Mouse (Mus musculus) forebrain, postnatal 0 days (tissue): ENCODE measurements around the gene Ptprs. TPM values are rescaled to one million over a fixed set of nuclear protein-coding genes. Genes with fewer than 3 reads are reported as not detected.

Experiments used
- ATAC-seq: fragments of 200-750 bp; cut with Nextera tagmentation; 2 replicates; pipeline ENCODE4 v1.8.0; 2017; ENCODE audit warnings: mild to moderate bottlenecking, moderate library complexity
- DNase-seq: peaks from one replicate; pipeline ENCODE4 v3.0.0-alpha.2; 2015
- H3K27ac ChIP-seq: fragments of 300-500 bp; sonication (generic); 2 replicates; pipeline ENCODE4 v1.5.1; 2014; ENCODE audit warnings: low read depth, mild to moderate bottlenecking, antibody characterized with exemption, low read length, moderate library complexity, mixed read lengths
- H3K27me3 ChIP-seq: fragments of 300-500 bp; sonication (generic); 2 replicates; pipeline ENCODE4 v1.6.1; 2014; ENCODE audit warnings: mild to moderate bottlenecking, low read length, mixed read lengths; ENCODE audit not compliant: insufficient read depth
- H3K36me3 ChIP-seq: fragments of 300-500 bp; sonication (generic); 2 replicates; pipeline ENCODE4 v1.6.1; 2014; ENCODE audit warnings: mild to moderate bottlenecking, moderate library complexity; ENCODE audit not compliant: insufficient read depth
- H3K4me1 ChIP-seq: fragments of 300-500 bp; sonication (generic); 2 replicates; pipeline ENCODE4 v1.6.1; 2014; ENCODE audit warnings: antibody characterized with exemption; ENCODE audit not compliant: insufficient read depth
- H3K4me2 ChIP-seq: fragments of 300-500 bp; sonication (generic); 2 replicates; pipeline ENCODE4 v1.6.1; 2014; ENCODE audit warnings: low read depth, mild to moderate bottlenecking, moderate library complexity
- H3K4me3 ChIP-seq: fragments of 300-500 bp; sonication (generic); 2 replicates; pipeline ENCODE4 v1.5.1; 2014; ENCODE audit warnings: low read depth, low read length, mixed read lengths
- H3K9ac ChIP-seq: fragments of 300-500 bp; sonication (generic); 2 replicates; pipeline ENCODE4 v1.6.1; 2014; ENCODE audit warnings: mild to moderate bottlenecking
- H3K9me3 ChIP-seq: fragments of 300-500 bp; sonication (generic); 2 replicates; pipeline ENCODE4 v1.6.1; 2016; ENCODE audit warnings: low read length
- CTCF ChIP-seq: sonication (generic); IDR thresholded peaks from 2 replicates; pipeline ENCODE4 v1.5.1; 2016; ENCODE audit warnings: antibody characterized with exemption, control low read depth, low read depth
- WGBS: fragments of 180-500 bp; shearing (Covaris S2); extraction: QIAGEN DNeasy Blood & Tissue Kit; methylation state at CpG from one replicate; pipeline ENCODE4 v1.1.7; 2014; 5-methylcytosine and 5-hydroxymethylcytosine counted together
- polyA plus RNA-seq: library from polyadenylated mRNA; unstranded; fragments of >200 nt; fragmentation: Nextera tagmentation; extraction: Ambion mirVana; gene quantifications from 2 replicates; pipeline ENCODE4 v1.2.1, GENCODE M21; 2015
- total RNA-seq: library from RNA; depleted of rRNA; stranded (reverse); fragments of >200 nt; gene quantifications from 2 replicates; pipeline ENCODE4 v1.2.3, GENCODE M21; 2014

Gene Ptprs
- total and polyA plus RNA-seq, 2 experiments from 2014 or later: 250 to 711 TPM

DNA sequence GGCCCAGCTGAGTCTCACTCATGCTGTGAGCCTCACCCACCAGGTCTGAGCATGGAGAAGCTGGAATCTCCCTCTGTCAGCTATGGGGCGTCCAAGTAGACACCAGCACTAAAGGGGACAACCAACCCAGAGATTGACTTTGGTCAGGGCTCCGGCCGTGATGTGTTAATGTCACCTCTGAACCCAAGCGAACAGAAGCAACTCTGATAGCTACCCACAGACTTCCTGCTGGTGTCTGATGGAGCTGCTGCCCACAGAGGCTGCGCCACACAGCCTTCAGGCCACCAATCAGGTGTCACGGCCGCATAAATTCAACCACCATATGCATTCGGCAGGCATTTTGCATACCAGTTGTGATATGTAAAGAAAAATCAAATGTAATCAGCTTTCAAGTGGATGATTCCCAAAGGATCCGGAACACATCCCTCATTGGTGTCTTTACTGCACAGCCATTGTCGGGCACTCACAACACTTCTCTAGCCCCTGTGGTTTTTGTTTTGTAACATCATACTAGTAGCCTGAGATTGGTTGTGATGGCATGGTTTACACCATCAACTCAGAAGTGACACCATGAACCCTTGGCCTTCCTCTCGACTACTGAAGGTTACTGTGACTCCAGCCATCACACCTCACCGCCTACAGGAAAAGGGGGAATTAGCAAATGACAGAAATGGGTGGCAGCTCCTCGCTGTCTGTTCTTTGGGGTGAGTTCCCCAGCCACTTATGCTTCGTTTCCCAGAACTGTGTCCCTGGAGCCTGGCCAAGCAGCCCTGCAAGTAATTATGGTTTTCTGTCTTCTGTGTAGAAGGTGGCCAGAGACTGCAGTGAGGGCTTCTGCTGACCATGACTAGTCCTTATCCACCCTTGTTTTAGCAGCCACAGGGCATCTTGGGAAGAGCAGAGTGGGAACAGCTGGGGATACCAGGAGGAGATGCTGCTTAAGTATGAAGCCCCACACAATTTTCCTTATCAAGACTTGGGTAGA lies 70.1 kb downstream of the Ptprs start:
- Histone ChIP-seq H3K9ac (no peak overlapping the region), H3K27ac (peak overlapping the region; percentile 74), H3K27me3 (no peaks in the 10 kb centered on the region), H3K9me3 (no peaks in the 10 kb centered on the region), H3K36me3 (peaks cover 40% of the 10 kb centered on the region), H3K4me3 (no peak overlapping the region), H3K4me1 (peaks cover 5% of the 10 kb centered on the region; the same call in 1 of the 2 replicates), H3K4me2 (no peak overlapping the region)
- TF ChIP-seq CTCF: no peak
- DNase-seq: peak; percentile 51
- peak; percentile 17; the same call in 1 of the 2 replicates for ATAC-seq
- 74% methylated on average over 14 of the region's 14 CpGs for WGBS

DNA sequence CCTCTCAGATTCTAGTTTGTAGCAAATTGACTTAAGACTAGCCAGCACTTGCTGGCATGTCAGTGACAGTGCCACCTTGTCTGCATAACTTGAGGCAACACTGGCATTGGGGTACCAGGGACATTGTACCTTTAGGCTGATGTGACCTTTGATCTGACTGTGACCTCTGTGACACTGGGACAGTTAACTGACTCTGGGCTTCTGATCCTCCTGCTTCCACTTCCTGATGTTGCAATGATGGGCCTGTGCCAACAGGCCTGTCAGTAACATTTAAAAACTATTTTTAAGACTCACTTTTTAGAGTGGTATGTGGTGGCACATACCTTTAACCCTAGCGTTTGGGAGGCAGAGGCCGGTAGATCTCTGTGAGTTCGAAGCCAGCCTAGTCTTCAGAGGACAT lies 70.9 kb downstream of the Ptprs start:
- Histone ChIP-seq H3K4me3 (no peak overlapping the region), H3K27me3 (no peaks in the 10 kb centered on the region), H3K9ac (no peak overlapping the region), H3K27ac (no peak overlapping the region), H3K9me3 (no peaks in the 10 kb centered on the region), H3K4me1 (peaks cover 5% of the 10 kb centered on the region; the same call in 1 of the 2 replicates), H3K4me2 (no peak overlapping the region), H3K36me3 (peaks cover 42% of the 10 kb centered on the region)
- ATAC-seq: no peak
- 94% methylated on average over 3 of the region's 3 CpGs for WGBS
- DNase-seq: no peak
- no peak for TF ChIP-seq CTCF

DNA sequence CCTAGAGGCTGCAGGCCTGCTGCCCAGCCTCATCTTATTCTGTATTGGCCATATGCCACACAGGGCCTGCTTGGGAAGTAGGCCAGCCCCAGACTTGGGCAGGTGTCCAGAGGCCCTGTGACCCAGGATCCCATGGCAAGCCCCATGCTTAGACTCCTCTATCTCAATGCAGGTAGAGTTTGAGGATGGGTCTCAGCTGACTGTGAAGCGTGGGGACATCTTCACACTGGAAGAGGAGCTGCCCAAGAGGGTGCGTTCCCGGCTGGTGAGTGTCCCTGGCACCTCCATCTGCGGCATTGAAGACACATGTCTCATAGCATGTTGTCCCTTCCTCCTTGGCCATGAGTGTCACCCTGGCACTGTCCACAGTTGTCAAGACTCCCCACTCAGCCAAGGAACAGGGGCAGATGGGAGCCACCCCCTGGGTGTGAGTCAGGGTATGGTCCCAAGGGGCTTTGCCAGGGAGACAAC lies 75.2 kb downstream of the Ptprs start:
- WGBS: 95% methylated on average over 4 of the region's 4 CpGs
- Histone ChIP-seq H3K4me3 (no peak overlapping the region), H3K9me3 (no peaks in the 10 kb centered on the region), H3K4me1 (no peaks in the 10 kb centered on the region), H3K27me3 (no peaks in the 10 kb centered on the region), H3K4me2 (no peak overlapping the region), H3K27ac (no peak overlapping the region), H3K9ac (no peak overlapping the region), H3K36me3 (peaks cover 80% of the 10 kb centered on the region)
- ATAC-seq (0 out of 2 replicates have a peak, but pooled peaks have one; percentile 6), DNase-seq (no peak)
- TF ChIP-seq CTCF: no peak

DNA sequence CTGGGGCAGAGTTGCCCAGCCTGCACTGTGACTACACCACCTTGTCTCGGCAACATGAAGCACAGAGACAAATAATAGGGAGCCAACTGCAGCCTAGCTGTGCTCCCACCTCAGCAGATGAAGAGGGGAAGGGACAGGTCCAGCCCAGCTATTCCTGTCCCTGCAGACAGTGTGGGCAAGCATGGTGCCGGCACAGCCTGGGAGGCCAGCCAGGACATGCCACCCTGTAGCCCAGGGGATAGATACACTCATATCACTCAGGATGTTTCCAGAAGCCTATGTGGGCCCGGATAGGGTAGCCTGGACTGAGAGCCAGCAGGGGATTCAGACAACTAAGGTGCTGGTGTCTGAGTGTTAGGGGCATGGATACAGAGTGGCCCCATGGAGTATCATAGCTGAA lies 76.1 kb downstream of the Ptprs start:
- ATAC-seq: no peak
- Histone ChIP-seq H3K27ac (no peak overlapping the region), H3K4me3 (no peak overlapping the region), H3K27me3 (no peaks in the 10 kb centered on the region), H3K4me1 (no peaks in the 10 kb centered on the region), H3K9me3 (no peaks in the 10 kb centered on the region), H3K4me2 (no peak overlapping the region), H3K36me3 (peaks cover 89% of the 10 kb centered on the region), H3K9ac (no peak overlapping the region)
- TF ChIP-seq CTCF: no peak
- DNase-seq: no peak
- 85% methylated on average over 3 of the region's 3 CpGs for WGBS

DNA sequence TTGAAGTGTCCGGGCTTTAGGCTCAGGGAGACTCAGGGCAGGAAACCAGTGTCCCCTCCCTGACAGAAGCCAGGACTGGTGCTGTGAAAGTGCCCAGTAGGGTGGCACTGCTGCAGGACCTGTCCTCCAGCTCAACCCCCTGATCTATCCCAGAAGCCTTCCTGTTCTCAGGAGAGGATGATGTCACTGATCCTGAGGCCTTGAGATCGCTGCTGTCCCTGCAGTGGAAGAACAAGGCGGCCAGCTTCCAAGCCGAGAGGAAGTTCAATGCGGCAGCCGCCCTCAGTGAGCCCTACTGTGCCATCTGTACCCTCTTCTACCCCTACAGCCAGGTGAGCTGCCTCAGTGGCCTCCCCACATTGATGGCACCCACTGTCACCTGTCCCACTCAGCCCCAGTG lies 80.2 kb downstream of the Ptprs start:
- H3K4me2 ChIP-seq: no peak overlapping the region
- no peak overlapping the region for H3K9ac ChIP-seq
- no peaks in the 10 kb centered on the region for H3K9me3 ChIP-seq
- no peak for ATAC-seq
- H3K36me3 ChIP-seq: peaks cover 97% of the 10 kb centered on the region
- DNase-seq: no peak
- no peaks in the 10 kb centered on the region for H3K27me3 ChIP-seq
- TF ChIP-seq CTCF: no peak
- no peaks in the 10 kb centered on the region for H3K4me1 ChIP-seq
- no peak overlapping the region for H3K4me3 ChIP-seq
- no peak overlapping the region for H3K27ac ChIP-seq
- WGBS: 89% methylated on average over 6 of the region's 6 CpGs

DNA sequence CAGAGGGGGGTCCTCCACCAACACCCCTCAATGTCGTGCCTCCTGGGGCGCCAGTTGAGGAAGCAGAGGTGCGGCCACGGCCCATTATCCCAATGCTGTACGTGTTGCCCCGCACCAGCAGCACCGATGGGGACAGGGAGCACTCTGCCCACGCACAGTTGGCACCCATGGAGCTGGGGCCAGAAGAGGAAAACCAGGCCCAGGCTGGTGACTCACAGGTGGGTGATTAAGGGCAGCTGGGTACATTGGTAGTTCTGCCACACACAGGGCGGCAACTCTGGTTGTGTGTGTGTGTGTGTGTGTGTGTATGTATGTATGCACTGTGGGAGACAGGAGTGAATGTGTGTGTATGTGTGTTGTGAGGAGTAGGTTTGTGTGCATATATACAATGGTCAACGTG lies 82.4 kb downstream of the Ptprs start:
- Histone ChIP-seq H3K9ac (no peak overlapping the region), H3K4me3 (no peak overlapping the region), H3K4me1 (no peaks in the 10 kb centered on the region), H3K27ac (no peak overlapping the region), H3K9me3 (no peaks in the 10 kb centered on the region), H3K4me2 (no peak overlapping the region), H3K36me3 (peaks cover 97% of the 10 kb centered on the region), H3K27me3 (no peaks in the 10 kb centered on the region)
- 96% methylated on average over 10 of the region's 10 CpGs for WGBS
- ATAC-seq: no peak
- DNase-seq: no peak
- no peak for TF ChIP-seq CTCF

DNA sequence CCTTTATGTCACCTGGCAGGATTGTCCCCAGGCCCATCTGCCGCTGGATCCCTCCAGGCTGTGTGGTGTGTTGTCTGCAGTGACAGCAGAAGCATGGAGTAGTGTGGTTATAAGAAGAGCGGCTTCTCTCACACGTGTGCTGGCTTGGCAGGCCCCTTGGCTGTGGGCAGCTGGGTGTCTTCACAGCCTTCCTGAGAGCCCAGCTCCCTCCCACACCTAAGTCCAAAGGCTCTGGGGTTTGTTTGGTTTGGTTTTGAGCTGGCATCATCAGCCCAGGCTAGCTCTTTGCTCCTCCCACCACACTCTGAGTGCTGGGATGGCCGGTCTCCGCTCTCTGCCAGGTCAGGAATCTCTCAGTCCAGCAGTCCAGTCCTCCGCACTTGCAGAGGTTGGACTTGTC lies 83.0 kb downstream of the Ptprs start:
- no peak overlapping the region for H3K9ac ChIP-seq
- TF ChIP-seq CTCF: no peak
- no peak overlapping the region for H3K27ac ChIP-seq
- DNase-seq (no peak), ATAC-seq (no peak)
- no peak overlapping the region for H3K4me2 ChIP-seq
- H3K4me1 ChIP-seq: no peaks in the 10 kb centered on the region
- H3K36me3 ChIP-seq: peaks cover 96% of the 10 kb centered on the region
- H3K4me3 ChIP-seq: no peak overlapping the region
- H3K9me3 ChIP-seq: no peaks in the 10 kb centered on the region
- no peaks in the 10 kb centered on the region for H3K27me3 ChIP-seq
- 89% methylated on average over 6 of the region's 6 CpGs for WGBS
